Mouse (Mus musculus) heart, embryonic 12.5 days (tissue): ENCODE data around the gene Rnf141. TPM values are rescaled to one million over a fixed set of nuclear protein-coding genes. Genes with fewer than 3 reads are reported as not detected.

ENCODE experiments used
- ATAC-seq: fragments of 200-750 bp; cut with Nextera tagmentation; 2 replicates; pipeline ENCODE4 v1.8.0; 2017; ENCODE audit warnings: moderate TSS enrichment, moderate library complexity; ENCODE audit not compliant: insufficient number of reproducible peaks, low FRiP score
- H3K27ac ChIP-seq: fragments of 300-500 bp; sonication (generic); 2 replicates; pipeline ENCODE4 v1.5.1; 2016; ENCODE audit warnings: mild to moderate bottlenecking, moderate library complexity; ENCODE audit not compliant: poor library complexity, severe bottlenecking
- H3K27me3 ChIP-seq: fragments of 300-500 bp; sonication (generic); replicated peaks from 2 replicates; pipeline ENCODE4 v1.6.1; 2016; ENCODE audit warnings: mild to moderate bottlenecking, moderate library complexity
- H3K36me3 ChIP-seq: fragments of 300-500 bp; sonication (generic); 2 replicates; pipeline ENCODE4 v1.6.1; 2016; ENCODE audit warnings: mild to moderate bottlenecking, moderate library complexity
- H3K4me1 ChIP-seq: fragments of 300-500 bp; sonication (generic); replicated peaks from 2 replicates; pipeline ENCODE4 v1.6.1; 2016; ENCODE audit warnings: mild to moderate bottlenecking
- H3K4me2 ChIP-seq: fragments of 300-500 bp; sonication (generic); 2 replicates; pipeline ENCODE4 v1.6.1; 2016; ENCODE audit warnings: mild to moderate bottlenecking, moderate library complexity
- H3K4me3 ChIP-seq: fragments of 300-500 bp; sonication (generic); 2 replicates; pipeline ENCODE4 v1.5.1; 2016; ENCODE audit warnings: mild to moderate bottlenecking
- H3K9ac ChIP-seq: fragments of 300-500 bp; sonication (generic); 2 replicates; pipeline ENCODE4 v1.6.1; 2016; ENCODE audit warnings: mild to moderate bottlenecking, moderate library complexity
- H3K9me3 ChIP-seq: fragments of 300-500 bp; sonication (generic); replicated peaks from 2 replicates; pipeline ENCODE4 v1.6.1; 2016; ENCODE audit warnings: mild to moderate bottlenecking, moderate library complexity
- WGBS: fragments of 180-500 bp; shearing (Covaris S2); methylation state at CpG from one replicate; pipeline ENCODE4 v1.1.7; 2016; 5-methylcytosine and 5-hydroxymethylcytosine counted together
- polyA plus RNA-seq: library from polyadenylated mRNA; unstranded; fragments of >200 nt; fragmentation: Nextera tagmentation; extraction: Ambion mirVana; gene quantifications from 2 replicates; pipeline ENCODE4 v1.2.1, GENCODE M21; 2016

Gene Rnf141
- polyA plus RNA-seq, 1 experiment from 2014 or later, result 37.9 TPM

DNA sequence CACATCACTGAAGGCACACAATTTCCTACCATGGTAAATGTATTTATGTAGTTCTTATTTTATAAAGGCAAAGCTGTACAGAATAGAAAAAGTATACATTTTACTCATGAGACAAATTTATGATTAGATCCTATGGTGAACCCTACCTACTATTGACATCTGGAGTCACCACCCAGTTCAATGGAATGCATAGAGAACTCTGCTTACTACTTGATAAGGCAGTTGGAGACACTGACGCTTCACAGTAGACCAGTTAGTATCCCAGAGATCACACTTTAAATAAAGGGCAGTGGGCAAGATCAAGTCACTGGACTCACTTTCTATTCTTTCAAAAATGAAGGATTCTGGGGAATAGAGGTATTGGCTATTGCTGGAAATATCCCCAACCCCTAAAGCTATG, 30.3 kb downstream of the Rnf141 start:
- Histone ChIP-seq H3K9me3 (no peaks in the 10 kb centered on the region), H3K4me2 (no peak overlapping the region), H3K36me3 (peaks cover 22% of the 10 kb centered on the region), H3K4me3 (no peak overlapping the region), H3K4me1 (peaks cover 11% of the 10 kb centered on the region), H3K27me3 (no peaks in the 10 kb centered on the region), H3K27ac (no peak overlapping the region), H3K9ac (no peak overlapping the region)
- no peak for ATAC-seq
- 61% methylated on average over 1 of the region's 1 CpGs for WGBS

DNA sequence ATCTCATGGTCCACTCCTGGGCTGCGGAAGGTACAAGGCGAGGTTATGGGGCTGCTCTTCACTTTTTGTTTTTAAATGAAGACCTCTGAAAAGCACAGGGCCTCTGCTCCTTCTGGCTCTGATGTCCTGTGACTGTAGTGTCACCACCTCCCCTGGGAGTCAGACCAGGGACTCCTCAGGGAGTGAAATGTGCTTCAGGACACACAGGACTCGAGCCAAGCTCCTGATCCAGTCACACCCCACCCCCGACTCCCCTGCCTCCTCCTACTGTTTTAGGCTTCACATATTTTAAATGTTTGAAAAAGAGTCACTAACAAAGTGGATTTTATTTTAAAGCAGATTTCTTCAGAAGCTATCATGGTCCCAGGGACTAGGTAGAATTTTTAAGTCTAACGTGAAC, 32.7 kb downstream of the Rnf141 start:
- H3K4me1 ChIP-seq, result peaks cover 5% of the 10 kb centered on the region
- no peaks in the 10 kb centered on the region for H3K27me3 ChIP-seq
- H3K27ac ChIP-seq, result 0 out of 2 replicates have a peak overlapping the region, but pooled peaks have one; percentile 4
- WGBS, result 73% methylated on average over 5 of the region's 5 CpGs
- no peak overlapping the region for H3K4me2 ChIP-seq
- no peak overlapping the region for H3K4me3 ChIP-seq
- H3K9me3 ChIP-seq, result no peaks in the 10 kb centered on the region
- peaks cover 17% of the 10 kb centered on the region for H3K36me3 ChIP-seq
- H3K9ac ChIP-seq, result 0 out of 2 replicates have a peak overlapping the region, but pooled peaks have one; percentile 1
- ATAC-seq, result no peak

DNA sequence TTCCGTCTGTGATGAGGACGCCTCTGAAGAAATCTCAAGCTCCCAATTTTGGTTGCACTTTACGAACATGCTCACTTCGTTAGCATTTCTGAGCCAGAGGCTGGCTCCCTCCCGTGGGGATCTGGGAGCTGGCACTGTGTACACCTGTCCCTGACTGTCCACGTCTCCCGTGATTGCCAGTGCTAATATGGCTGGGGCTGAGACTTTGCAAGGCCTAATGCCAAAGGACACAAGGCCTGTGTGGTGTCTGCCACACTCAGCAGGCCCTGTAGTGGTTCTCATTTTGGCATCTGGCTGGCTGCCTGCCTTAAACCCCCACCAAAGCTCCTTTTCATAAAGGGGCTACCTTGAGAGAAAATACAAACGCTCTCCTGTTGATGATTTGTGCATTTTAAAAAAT, 33.3 kb downstream of the Rnf141 start:
- 86% methylated on average over 8 of the region's 8 CpGs for WGBS

DNA sequence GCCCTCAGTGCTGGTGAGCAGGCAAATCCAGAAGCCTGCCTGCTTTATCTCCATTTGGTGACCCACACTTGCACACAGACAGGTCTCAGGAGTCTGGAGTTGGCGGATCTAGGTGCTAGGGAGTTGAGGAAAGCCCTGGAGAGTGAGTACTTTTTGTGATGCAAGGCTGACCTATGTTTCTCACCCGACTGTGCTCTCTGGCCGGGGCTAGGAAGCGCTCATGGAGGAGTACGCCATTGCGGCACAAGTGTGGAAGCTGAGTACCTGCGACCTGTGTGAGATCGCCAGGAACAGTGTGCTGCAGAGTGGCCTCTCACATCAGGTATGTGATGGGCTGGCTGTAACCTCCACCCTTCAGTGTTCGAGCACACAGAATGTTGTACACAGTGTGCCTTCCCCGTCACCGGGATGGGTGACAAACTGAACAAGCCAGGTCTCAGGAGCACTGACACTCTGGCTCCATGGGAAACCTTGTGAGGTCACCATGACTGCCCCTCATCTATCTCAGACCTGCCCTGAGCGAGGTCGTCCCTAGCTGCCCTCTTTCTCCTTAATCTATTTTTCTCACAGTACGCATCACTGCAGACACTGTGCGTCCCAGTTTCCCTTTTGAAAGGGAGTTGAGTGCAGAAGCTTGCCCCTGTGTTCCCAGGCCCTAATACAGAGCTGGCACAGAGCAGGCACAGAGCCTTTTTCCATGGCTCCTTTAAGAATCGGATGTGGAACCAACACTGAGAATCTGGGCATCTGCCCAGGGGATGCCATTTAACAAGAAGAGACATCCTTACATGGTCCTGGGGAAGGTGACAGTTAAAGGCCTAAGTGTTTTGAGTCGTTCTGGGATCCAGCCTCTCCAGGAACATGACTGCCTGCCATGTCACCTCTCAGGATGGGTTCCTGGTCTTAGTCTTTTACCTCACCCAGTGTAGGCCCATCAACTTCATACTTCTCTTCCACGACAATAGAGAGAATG, 34.4 kb downstream of the Rnf141 start:
- Histone ChIP-seq H3K27ac (no peak overlapping the region), H3K4me2 (no peak overlapping the region), H3K4me3 (no peak overlapping the region), H3K9me3 (no peaks in the 10 kb centered on the region), H3K36me3 (peaks cover 16% of the 10 kb centered on the region), H3K4me1 (peaks cover 5% of the 10 kb centered on the region), H3K27me3 (no peaks in the 10 kb centered on the region), H3K9ac (no peak overlapping the region)
- ATAC-seq, result no peak
- WGBS, result 81% methylated on average over 18 of the region's 18 CpGs

More for the DNA sequence above, 33.3 kb downstream of the Rnf141 start:
- Histone ChIP-seq H3K4me3 (no peak overlapping the region), H3K9me3 (no peaks in the 10 kb centered on the region), H3K4me1 (peaks cover 5% of the 10 kb centered on the region), H3K9ac (no peak overlapping the region), H3K27me3 (no peaks in the 10 kb centered on the region), H3K4me2 (no peak overlapping the region), H3K27ac (no peak overlapping the region), H3K36me3 (peaks cover 17% of the 10 kb centered on the region)
- ATAC-seq, result no peak

DNA sequence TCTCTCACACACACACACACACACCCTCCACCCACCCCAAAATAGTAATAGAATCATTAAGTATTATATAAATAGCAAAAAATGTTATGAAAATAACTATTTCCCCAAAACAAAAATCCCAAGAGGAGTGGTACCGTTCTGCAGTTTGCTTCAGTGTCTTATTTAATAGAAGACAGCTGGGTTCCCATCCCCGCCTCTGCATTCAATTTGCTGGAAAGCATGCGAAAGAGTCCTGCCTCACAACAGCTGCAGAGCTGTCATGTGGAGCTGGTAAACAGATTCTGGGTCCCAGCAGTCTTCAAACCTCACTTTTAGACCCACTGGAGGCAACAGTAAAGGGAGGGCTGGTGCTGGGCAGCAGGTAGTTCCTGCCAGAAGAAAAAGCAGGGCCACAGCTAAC, 35.3 kb downstream of the Rnf141 start:
- Histone ChIP-seq H3K4me2 (no peak overlapping the region), H3K27ac (no peak overlapping the region), H3K9me3 (no peaks in the 10 kb centered on the region), H3K36me3 (peaks cover 22% of the 10 kb centered on the region), H3K4me1 (peaks cover 5% of the 10 kb centered on the region), H3K9ac (no peak overlapping the region), H3K4me3 (no peak overlapping the region), H3K27me3 (no peaks in the 10 kb centered on the region)
- ATAC-seq, result no peak
- 68% methylated on average over 3 of the region's 3 CpGs for WGBS

DNA sequence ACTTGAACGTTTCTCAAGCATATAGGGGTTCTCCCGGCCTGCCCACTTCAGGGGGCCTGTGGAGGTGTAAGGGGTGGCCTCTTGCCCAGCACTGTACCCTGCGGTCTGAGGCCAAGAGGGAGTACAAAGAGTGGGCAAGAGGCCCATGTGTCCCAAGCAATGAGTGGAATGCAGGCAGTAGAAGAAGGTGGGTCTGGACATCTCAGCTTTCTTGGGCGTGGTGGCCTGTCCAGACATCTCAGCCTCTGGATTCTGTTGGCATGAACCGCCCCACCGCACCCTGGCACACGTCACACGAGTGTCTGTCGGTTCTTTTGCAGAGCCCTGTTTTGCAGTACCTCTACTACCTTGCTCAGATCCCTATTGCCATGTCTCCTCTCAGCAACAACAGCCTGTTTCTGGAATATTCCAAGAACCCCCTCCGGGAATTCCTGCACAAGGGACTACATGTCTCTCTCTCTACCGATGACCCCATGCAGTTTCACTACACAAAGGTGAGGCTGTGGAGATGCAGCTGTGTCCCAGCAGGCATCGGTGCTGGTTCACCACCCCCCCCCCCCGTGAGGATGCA, 36.7 kb downstream of the Rnf141 start:
- H3K9me3 ChIP-seq, result no peaks in the 10 kb centered on the region
- H3K27ac ChIP-seq, result no peak overlapping the region
- peaks cover 5% of the 10 kb centered on the region for H3K4me1 ChIP-seq
- no peak overlapping the region for H3K4me3 ChIP-seq
- WGBS, result 87% methylated on average over 13 of the region's 13 CpGs
- H3K27me3 ChIP-seq, result no peaks in the 10 kb centered on the region
- H3K4me2 ChIP-seq, result no peak overlapping the region
- H3K36me3 ChIP-seq, result peaks cover 17% of the 10 kb centered on the region
- H3K9ac ChIP-seq, result no peak overlapping the region
- no peak for ATAC-seq

DNA sequence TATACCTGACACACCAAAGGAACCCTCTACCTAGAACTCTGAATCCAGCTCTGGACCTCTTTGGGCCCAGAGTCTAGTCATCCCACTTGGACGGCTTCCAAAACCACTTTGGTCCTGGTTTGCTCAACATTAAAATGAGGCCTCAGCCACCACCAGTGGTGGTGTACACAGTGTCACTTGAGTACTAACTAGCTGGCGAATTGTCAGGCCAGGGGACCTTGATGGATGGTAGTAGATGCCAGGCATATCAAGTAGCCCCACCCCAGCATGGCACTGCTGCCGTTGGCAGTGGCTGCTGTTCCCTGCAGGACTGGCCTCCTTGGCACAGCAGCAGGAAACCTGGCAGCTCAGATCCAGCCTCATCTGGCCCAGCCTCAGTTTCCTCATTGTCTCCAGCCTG, 40.0 kb downstream of the Rnf141 start:
- peaks cover 5% of the 10 kb centered on the region for H3K4me1 ChIP-seq
- H3K27me3 ChIP-seq, result no peaks in the 10 kb centered on the region
- H3K4me3 ChIP-seq, result no peak overlapping the region
- H3K36me3 ChIP-seq, result peaks cover 7% of the 10 kb centered on the region
- H3K9me3 ChIP-seq, result no peaks in the 10 kb centered on the region
- no peak overlapping the region for H3K4me2 ChIP-seq
- H3K9ac ChIP-seq, result no peak overlapping the region
- ATAC-seq, result no peak
- no peak overlapping the region for H3K27ac ChIP-seq
- WGBS, result 64% methylated on average over 3 of the region's 3 CpGs

DNA sequence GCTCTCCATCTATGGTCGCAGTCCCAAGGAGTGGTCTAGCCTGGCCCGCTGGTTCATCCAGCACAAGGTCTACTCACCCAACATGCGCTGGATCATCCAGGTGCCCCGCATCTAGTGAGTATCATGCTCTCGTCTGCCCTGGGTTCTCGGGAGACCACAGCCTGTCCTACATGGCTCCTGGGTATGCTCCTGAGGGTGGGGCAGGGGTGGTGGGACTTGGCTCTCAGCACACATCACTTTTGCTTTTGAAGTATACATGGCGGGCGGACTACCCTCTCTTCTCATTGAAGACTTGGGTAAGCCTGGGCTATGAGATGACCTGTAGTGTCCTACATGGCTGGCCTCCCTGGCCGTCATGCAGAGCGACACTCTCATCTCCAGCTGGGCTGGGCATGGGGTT, 41.1 kb downstream of the Rnf141 start:
- Histone ChIP-seq H3K9ac (no peak overlapping the region), H3K4me1 (peaks cover 9% of the 10 kb centered on the region), H3K4me2 (no peak overlapping the region), H3K36me3 (peaks cover 7% of the 10 kb centered on the region), H3K9me3 (no peaks in the 10 kb centered on the region), H3K4me3 (no peak overlapping the region), H3K27me3 (no peaks in the 10 kb centered on the region), H3K27ac (no peak overlapping the region)
- 90% methylated on average over 10 of the region's 10 CpGs for WGBS
- ATAC-seq, result no peak

DNA sequence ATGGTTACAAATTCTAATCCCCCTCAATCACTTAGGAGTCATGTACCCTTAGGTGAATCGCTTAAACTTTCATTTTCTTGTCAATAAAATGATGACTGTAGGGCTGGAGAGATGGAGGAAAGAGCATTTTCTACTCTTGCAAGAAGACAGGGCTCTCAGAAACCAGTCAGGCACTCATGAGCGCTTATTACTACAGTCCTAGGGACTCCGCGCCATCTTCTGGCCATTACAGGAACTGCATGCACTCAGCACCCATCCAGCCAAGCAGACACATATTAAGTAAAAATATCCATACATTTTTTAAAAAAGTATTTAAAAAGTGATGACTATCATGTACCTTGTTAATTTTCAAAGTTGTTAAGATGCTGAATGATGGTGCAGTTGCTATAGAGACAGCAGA, 43.2 kb downstream of the Rnf141 start:
- H3K4me3 ChIP-seq, result no peak overlapping the region
- H3K36me3 ChIP-seq, result peaks cover 7% of the 10 kb centered on the region
- H3K9me3 ChIP-seq, result no peaks in the 10 kb centered on the region
- H3K27me3 ChIP-seq, result no peaks in the 10 kb centered on the region
- no peak overlapping the region for H3K9ac ChIP-seq
- H3K4me1 ChIP-seq, result 0 out of 2 replicates have a peak, but pooled peaks cover 7% of the 10 kb centered on the region
- no peak for ATAC-seq
- H3K27ac ChIP-seq, result no peak overlapping the region
- H3K4me2 ChIP-seq, result no peak overlapping the region
- under 1% methylated on average over 4 of the region's 4 CpGs for WGBS

DNA sequence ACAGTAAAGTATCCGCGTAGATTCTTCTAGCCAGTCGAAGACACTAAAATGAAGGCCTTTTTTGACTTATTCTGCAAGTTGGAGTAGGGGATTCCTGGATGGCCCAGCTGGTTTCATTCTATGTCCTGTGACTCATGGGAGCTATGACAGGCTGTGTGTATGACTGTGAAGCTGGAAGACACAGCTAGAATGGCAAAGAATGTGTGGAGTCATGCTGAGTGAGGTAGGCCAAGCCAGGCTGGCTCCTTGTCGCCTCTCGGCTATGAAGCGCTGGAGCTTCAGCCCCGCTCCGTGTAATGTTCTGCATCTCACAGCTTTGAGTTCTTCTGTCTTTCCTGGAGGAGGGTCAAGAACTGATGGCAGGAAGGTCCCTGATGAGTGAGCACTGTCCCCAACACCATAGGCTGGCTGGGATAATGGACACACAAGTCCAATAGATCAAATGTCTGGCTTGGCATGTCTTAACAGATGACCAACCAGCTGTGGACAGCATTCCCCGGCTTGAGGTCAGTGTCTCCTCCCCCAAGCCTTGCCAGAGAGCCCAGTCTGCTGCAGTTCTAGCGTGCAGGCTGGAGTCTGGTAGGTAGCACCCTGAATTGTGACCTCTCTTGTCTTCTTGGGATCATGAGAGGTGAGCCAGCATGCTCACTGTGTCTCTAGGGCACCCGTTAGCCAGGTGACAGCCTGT, 46.4 kb downstream of the Rnf141 start:
- Histone ChIP-seq H3K4me1 (0 out of 2 replicates have a peak, but pooled peaks cover 9% of the 10 kb centered on the region), H3K9ac (no peak overlapping the region), H3K4me2 (no peak overlapping the region), H3K27ac (no peak overlapping the region), H3K36me3 (no peaks in the 10 kb centered on the region; the same call in 1 of the 2 replicates), H3K4me3 (no peak overlapping the region), H3K9me3 (no peaks in the 10 kb centered on the region), H3K27me3 (no peaks in the 10 kb centered on the region)
- WGBS, result 77% methylated on average over 11 of the region's 11 CpGs
- ATAC-seq, result no peak
